Mouse (Mus musculus): ENCODE measurements at regions not wholly inside any gene's neighbourhood (a gene's known extent, or its start where the extent isn't known, plus 50 kb on each side); places are given as distances from the start of the nearest gene placed in this dataset.

DNA sequence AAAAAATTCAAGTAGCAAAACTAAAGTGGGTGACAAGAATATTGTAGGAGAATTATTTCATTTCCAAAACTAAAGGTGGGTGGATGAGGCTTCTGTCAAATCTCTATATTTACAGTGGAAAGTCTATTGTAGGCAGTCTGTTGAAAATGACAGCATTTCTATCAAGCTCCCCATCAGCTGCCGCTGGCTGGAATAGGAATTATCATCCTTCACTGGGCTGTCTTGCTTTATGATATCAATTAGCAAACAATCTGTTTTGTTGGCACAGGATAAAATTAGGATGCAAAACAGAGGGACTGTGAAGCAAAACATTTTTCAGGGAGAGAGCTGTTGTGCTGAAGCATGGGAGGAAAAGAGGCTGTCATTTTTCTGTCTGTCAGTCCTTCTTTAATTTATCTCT, 1249.0 kb downstream of the Hace1 start:
- DNase-seq: no peak

DNA sequence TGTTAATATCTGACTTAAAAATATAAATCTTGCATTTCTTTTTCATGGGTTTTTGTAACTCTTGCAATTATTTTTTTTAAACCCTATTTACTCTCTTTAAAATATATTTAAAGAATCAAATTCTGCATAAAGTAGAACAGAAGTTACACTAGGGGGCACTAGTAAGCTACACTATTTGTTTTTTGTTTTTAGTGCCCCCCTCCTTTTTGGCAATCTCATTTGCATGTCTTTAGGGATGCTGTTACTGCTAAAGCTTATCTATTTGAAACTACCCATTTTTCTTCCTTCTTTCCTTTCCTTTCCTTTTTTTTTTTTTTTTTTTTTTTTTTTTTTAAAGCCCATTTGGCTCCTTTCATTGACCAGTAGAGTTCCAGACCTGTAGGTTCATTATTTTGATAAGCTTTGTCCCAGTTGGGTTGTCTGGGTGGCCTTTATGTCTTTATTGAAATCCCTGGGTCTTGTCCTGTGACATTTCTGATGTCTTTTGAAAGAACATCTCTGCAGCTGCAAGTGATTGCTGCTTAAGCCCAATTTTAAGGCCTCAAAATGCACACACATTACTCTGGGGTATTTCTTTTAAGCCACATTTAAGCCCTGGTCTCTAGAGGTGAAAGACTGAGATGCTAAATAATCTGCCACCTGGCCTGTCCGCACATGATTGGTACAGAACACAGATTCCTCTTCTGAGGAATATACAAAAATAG, 1249.6 kb downstream of the Hace1 start:
- DNase-seq: no peak

- DNase-seq: no peak
Measured at GRCm38 (mm10) chr10:46828164-46828563, 1250.5 kb downstream of the Hace1 start.

DNA sequence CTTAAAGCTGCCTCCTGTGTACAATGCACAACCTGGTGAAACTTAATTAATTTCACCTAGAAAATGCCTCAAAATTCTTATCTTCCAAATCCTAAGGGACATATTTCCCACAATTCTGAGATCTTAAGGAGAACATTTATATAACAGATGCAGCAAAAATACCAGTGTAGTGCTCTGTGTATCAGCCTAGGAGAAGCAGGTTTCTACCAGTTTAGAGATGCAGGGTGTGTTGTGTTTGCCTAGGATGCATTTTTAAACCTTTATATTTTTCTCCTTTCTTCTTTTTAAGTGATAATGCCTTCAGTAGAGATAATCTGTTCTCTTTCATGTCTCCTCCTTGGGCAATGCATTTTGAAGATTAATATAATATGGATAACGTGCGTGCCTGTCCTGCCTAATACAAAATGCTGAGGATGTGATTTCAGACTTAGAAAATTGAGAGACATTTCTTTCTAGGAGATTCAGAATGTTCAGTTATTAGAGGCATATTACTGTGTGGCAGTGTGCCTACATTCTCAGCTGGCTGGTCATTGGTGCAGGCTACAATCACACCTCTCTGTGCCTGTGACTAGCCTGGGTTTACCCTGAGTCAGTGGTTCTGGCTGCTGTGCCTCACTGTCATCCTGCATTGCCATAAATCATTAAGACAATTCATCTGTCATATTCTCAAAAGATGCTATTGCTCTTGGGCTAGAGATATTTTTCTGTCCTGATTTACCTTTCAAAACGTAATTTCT, 1268.1 kb downstream of the Hace1 start:
- no peak for DNase-seq
